Mouse (Mus musculus): Measurements from ENCODE around the gene Dpp3. TPM values are rescaled to one million over a fixed set of nuclear protein-coding genes. Genes with fewer than 3 reads are reported as not detected.

The Dpp3 gene
- total and polyA plus RNA-seq, 3 experiments: 58.7 to 82.7 TPM; not detected in 1

DNA sequence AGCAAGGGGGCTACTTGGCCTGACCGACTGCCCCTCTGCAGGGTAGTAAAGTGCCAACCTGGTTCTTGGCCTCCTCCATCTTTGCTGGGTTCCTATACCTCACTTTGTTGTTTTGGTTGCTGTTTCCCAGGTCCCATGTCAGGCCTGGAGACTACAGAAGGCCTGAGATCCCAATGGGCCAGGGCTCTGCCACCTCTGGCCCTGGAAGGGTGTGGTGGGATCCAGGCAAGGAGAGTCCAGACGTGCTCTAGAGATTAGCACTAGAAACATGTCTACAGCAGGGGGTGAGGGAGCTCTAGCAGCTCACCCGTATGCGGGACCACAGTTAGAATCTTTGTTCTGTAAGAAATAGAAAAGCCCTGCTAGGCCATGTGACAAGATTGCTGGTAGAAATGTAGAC lies 44.1 kb downstream of the Dpp3 start:
- H3K36me3 ChIP-seq (ENCODE audit: control insufficient read depth in 1 of 2, insufficient read depth in 2 of 2, low read length in 2 of 2): peaks cover 0 to 5% of the 10 kb centered on the region in 2 experiments; a peak in 2 of 4 replicates
- H3K79me2 ChIP-seq (ENCODE audit: control insufficient read depth, insufficient read depth, low read length, poor library complexity): peaks cover 12% of the 10 kb centered on the region
- no peak overlapping the region for H3K27ac ChIP-seq (ENCODE audit: control insufficient read depth, low read depth, low read length)

DNA sequence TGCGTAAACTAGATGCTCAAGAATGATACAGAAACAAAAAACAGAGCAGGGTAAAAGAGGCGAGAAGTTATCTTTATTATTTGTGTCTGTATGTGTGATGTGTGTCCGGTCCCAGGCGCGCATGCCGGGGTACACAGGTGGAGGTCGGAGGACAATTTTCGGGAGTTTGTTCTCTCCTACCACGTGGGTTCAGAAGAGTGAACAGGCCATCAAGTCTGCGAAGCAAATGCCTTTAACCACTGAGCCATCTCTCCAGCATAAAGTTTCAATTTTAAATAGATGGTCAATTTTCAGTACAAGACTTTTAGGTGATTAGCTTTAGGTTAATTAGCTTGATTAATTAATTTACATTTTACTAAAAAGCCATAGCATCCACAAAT lies 48.8 kb downstream of the Dpp3 start:
- Histone ChIP-seq H3K9ac (ENCODE audit: control insufficient read depth, low read depth, low read length, poor library complexity, severe bottlenecking) (peak overlapping the region; percentile 95), H3K36me3 (ENCODE audit: control insufficient read depth in 1 of 2, insufficient read depth in 2 of 2, low read length in 2 of 2) (peaks cover 0 to 9% of the 10 kb centered on the region in 2 experiments; a peak in 2 of 4 replicates), H3K4me3 (ENCODE audit: control insufficient read depth in 1 of 2, insufficient read depth in 1 of 2, low read depth in 2 of 2, low read length in 2 of 2) (peak overlapping the region; percentile 88 to 94), H3K79me2 (ENCODE audit: control insufficient read depth, insufficient read depth, low read length, poor library complexity) (peaks cover 16% of the 10 kb centered on the region), H3K27ac (ENCODE audit: control insufficient read depth, low read depth, low read length) (peak overlapping the region; percentile 66), H3K9me3 (replicated peaks; ENCODE audit: insufficient read depth, low read length) (no peaks in the 10 kb centered on the region), H3K27me3 (ENCODE audit: control insufficient read depth in 1 of 2, insufficient read depth in 2 of 2, low read length in 2 of 2) (no peaks in the 10 kb centered on the region), H3K4me1 (ENCODE audit: control insufficient read depth in 1 of 2, insufficient read depth in 2 of 2, low read length in 2 of 2) (peaks cover 0 to 17% of the 10 kb centered on the region in 2 experiments; a peak in 2 of 4 replicates)
- peak; percentile 38 for DNase-seq (ENCODE audit: low read depth, low spot score)
- TF ChIP-seq ZMIZ1 (IDR thresholded peaks at IDR 0.05; ENCODE audit: low read depth, low read length) (no peak), TCF12 (IDR thresholded peaks at IDR 0.05; ENCODE audit: low read depth, low read length) (no peak), POLR2A (IDR thresholded peaks at IDR 0.05; ENCODE audit: control insufficient read depth in 1 of 2, insufficient read depth in 1 of 2, low read depth in 1 of 2, low read length in 2 of 2, poor library complexity in 1 of 2) (no peak), SIN3A (IDR thresholded peaks at IDR 0.05; ENCODE audit: low read length) (no peak), ZNF384 (IDR thresholded peaks at IDR 0.05; ENCODE audit: low read depth, low read length) (peak; percentile 57)

More for the DNA sequence above, 44.1 kb downstream of the Dpp3 start:
- H3K9ac ChIP-seq (ENCODE audit: control insufficient read depth, low read depth, low read length, poor library complexity, severe bottlenecking): no peak overlapping the region
- peaks cover 0 to 11% of the 10 kb centered on the region in 2 experiments; a peak in 2 of 4 replicates for H3K4me1 ChIP-seq (ENCODE audit: control insufficient read depth in 1 of 2, insufficient read depth in 2 of 2, low read length in 2 of 2)
- no peak overlapping the region for H3K4me3 ChIP-seq (ENCODE audit: control insufficient read depth in 1 of 2, insufficient read depth in 1 of 2, low read depth in 2 of 2, low read length in 2 of 2)
- DNase-seq (ENCODE audit: low read depth, low spot score): no peak
- TF ChIP-seq ELF1 (IDR thresholded peaks at IDR 0.05; ENCODE audit: low read depth, low read length) (no peak), NELFE (IDR thresholded peaks at IDR 0.05; ENCODE audit: low read depth, low read length) (no peak), SIN3A (IDR thresholded peaks at IDR 0.05; ENCODE audit: low read length) (no peak), ZC3H11A (IDR thresholded peaks at IDR 0.05; ENCODE audit: low read depth, low read length) (no peak), POLR2A (IDR thresholded peaks at IDR 0.05; ENCODE audit: control insufficient read depth in 1 of 2, insufficient read depth in 1 of 2, low read depth in 1 of 2, low read length in 2 of 2, poor library complexity in 1 of 2) (0 out of 4 replicates have a peak, but pooled peaks of 1 of the 2 experiments have one; percentile 13)
- no peaks in the 10 kb centered on the region for H3K9me3 ChIP-seq (replicated peaks; ENCODE audit: insufficient read depth, low read length)
- H3K27me3 ChIP-seq (ENCODE audit: control insufficient read depth in 1 of 2, insufficient read depth in 2 of 2, low read length in 2 of 2): no peaks in the 10 kb centered on the region

GRCm38 (mm10) chr19:4878405-4879323 lies 49.4 kb downstream of the Dpp3 start, which contains the start of gene Zdhhc24:
Gene Zdhhc24 (plus strand): TSS chr19:4878668.
- DNase-seq (ENCODE audit: low read depth, low spot score): peak; percentile 98
- H3K79me2 ChIP-seq (ENCODE audit: control insufficient read depth, insufficient read depth, low read length, poor library complexity): peaks cover 16% of the 10 kb centered on the region
- H3K9ac ChIP-seq (ENCODE audit: control insufficient read depth, low read depth, low read length, poor library complexity, severe bottlenecking): peak within 1 kb of the TSS; percentile 95
- peaks cover 0 to 9% of the 10 kb centered on the region in 2 experiments; a peak in 2 of 4 replicates for H3K36me3 ChIP-seq (ENCODE audit: control insufficient read depth in 1 of 2, insufficient read depth in 2 of 2, low read length in 2 of 2)
- peak within 1 kb of the TSS; percentile 88 to 94 for H3K4me3 ChIP-seq (ENCODE audit: control insufficient read depth in 1 of 2, insufficient read depth in 1 of 2, low read depth in 2 of 2, low read length in 2 of 2)
- no peaks in the 10 kb centered on the region; a peak in 1 of 4 replicates for H3K27me3 ChIP-seq (ENCODE audit: control insufficient read depth in 1 of 2, insufficient read depth in 2 of 2, low read length in 2 of 2)
- H3K9me3 ChIP-seq (replicated peaks; ENCODE audit: insufficient read depth, low read length): no peaks in the 10 kb centered on the region
- peak within 1 kb of the TSS; percentile 66 for H3K27ac ChIP-seq (ENCODE audit: control insufficient read depth, low read depth, low read length)
- peaks cover 0 to 17% of the 10 kb centered on the region in 2 experiments; a peak in 2 of 4 replicates for H3K4me1 ChIP-seq (ENCODE audit: control insufficient read depth in 1 of 2, insufficient read depth in 2 of 2, low read length in 2 of 2)
- TF ChIP-seq BHLHE40 (IDR thresholded peaks at IDR 0.05; ENCODE audit: borderline replicate concordance, low read depth, low read length) (no peak), POLR2A (IDR thresholded peaks at IDR 0.05; ENCODE audit: control insufficient read depth in 1 of 2, insufficient read depth in 1 of 2, low read depth in 1 of 2, low read length in 2 of 2, poor library complexity in 1 of 2) (peak; percentile 73 to 93; a peak in 3 of 4 replicates), NELFE (IDR thresholded peaks at IDR 0.05; ENCODE audit: low read depth, low read length) (peak; percentile 91), TCF12 (IDR thresholded peaks at IDR 0.05; ENCODE audit: low read depth, low read length) (no peak), USF1 (IDR thresholded peaks at IDR 0.05; ENCODE audit: low read depth, low read length) (peak; percentile 23; the same call in 1 of the 2 replicates), MEF2A (IDR thresholded peaks at IDR 0.05; ENCODE audit: extremely low read depth, insufficient replicate concordance, low read depth, low read length, poor library complexity, severe bottlenecking) (no peak), ELF1 (IDR thresholded peaks at IDR 0.05; ENCODE audit: low read depth, low read length) (peak; percentile 98), UBTF (IDR thresholded peaks at IDR 0.05; ENCODE audit: borderline replicate concordance, insufficient read depth, low read depth, low read length) (no peak), JUND (IDR thresholded peaks at IDR 0.05; ENCODE audit: low read depth, low read length) (no peak), MAZ (IDR thresholded peaks at IDR 0.05; ENCODE audit: low read depth, low read length) (peak; percentile 75), CHD2 (IDR thresholded peaks at IDR 0.05; ENCODE audit: low read length) (peak; percentile 62; the same call in 1 of the 2 replicates), ZC3H11A (IDR thresholded peaks at IDR 0.05; ENCODE audit: low read depth, low read length) (no peak), CTCF (IDR thresholded peaks at IDR 0.05 in 2 of 3, conservative IDR thresholded peaks at IDR 0.05 in 1 of 3; ENCODE audit: control insufficient read depth in 1 of 3, insufficient read depth in 1 of 3, low read depth in 2 of 3, low read length in 3 of 3, poor library complexity in 1 of 3, severe bottlenecking in 1 of 3) (no peak), NRF1 (IDR thresholded peaks at IDR 0.05; ENCODE audit: insufficient read depth, low read depth, low read length, poor library complexity, severe bottlenecking) (peak; percentile 66), ZNF384 (IDR thresholded peaks at IDR 0.05; ENCODE audit: low read depth, low read length) (no peak), SMC3 (IDR thresholded peaks at IDR 0.05; ENCODE audit: low read depth, low read length) (no peak), POLR2AphosphoS2 (IDR thresholded peaks at IDR 0.05; ENCODE audit: low read length) (peak; percentile 66; the same call in 1 of the 2 replicates)

Data from MEL (cell line).